14 mouse cellular contexts compared by ENCODE assay signal in the genomic region with DNA sequence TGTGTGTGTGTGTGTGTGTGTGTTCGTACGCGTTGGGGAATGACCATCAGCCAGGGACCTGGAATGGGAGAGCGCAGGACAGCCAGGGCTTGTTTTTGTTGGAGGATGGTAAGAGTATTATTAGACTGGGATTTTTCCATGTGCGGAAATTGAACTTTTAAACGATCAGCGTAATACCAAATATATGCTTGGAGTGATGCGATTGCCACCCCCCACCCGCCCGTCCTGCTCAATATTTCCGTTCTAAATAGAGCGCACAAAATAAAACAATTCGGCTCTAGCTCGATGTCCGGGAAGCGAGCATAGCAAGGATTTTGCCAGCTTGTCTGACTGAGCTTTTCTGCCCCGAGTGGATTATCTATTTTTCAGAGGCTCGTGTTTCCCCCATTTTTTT. TPM values are rescaled to one million over a fixed set of nuclear protein-coding genes. Genes with fewer than 3 reads are reported as not detected.
DNase-seq lines count a peak whose midpoint lies in the region; ATAC-seq and TF ChIP-seq lines count a peak whose summit lies in the region.
"Had no signal": no experiment of that assay in that cellular context is flagged by ENCODE, and none has a peak within 500 bp of the region (broad histone marks: within the 10 kb centered on the region; RNA-seq: fewer than 3 reads in every experiment).

No protein-coding gene starts in this region.

- TF ChIP-seq CTCF in cerebellum, adult 2 months (IDR thresholded peaks at IDR 0.05; ENCODE audit: borderline replicate concordance, insufficient read depth, low read depth, low read length) = no peak

- DNase-seq in cerebellum, adult 2 months = no peak
- DNase-seq in cerebellum, postnatal 36 days = no peak
- no peak for DNase-seq in testis, postnatal 14 days (ENCODE audit: low spot score)
- DNase-seq in adrenal gland, postnatal 10 days = no peak
- no peak for DNase-seq in layer of hippocampus, postnatal 36 days
- DNase-seq: gastrocnemius, postnatal 10 days; heart, postnatal 4 days; kidney, postnatal 36 days; liver, embryonic 13.5 days had no signal

- no peak overlapping the region for H3K4me2 ChIP-seq in embryonic facial prominence, embryonic 15.5 days (replicated peaks)
- peak overlapping the region; percentile 55 for H3K4me2 ChIP-seq in hindbrain, embryonic 15.5 days
- H3K4me2 ChIP-seq in midbrain, embryonic 15.5 days = peak overlapping the region; percentile 57
- H3K4me2 ChIP-seq: liver, embryonic 13.5 days had no signal

- H3K4me3 ChIP-seq in cerebellum, adult 2 months (replicated peaks; ENCODE audit: insufficient read depth, low read depth, low read length) = peak overlapping the region; percentile 98
- H3K4me3 ChIP-seq in embryonic facial prominence, embryonic 15.5 days (replicated peaks) = peak overlapping the region; percentile 44; the same call in 1 of the 2 replicates
- H3K4me3 ChIP-seq in hindbrain, embryonic 15.5 days = peak overlapping the region; percentile 55
- H3K4me3 ChIP-seq in midbrain, embryonic 15.5 days = peak overlapping the region; percentile 48

- no peaks in the 10 kb centered on the region for H3K36me3 ChIP-seq in embryonic facial prominence, embryonic 15.5 days
- no peaks in the 10 kb centered on the region for H3K36me3 ChIP-seq in hindbrain, embryonic 15.5 days
- no peaks in the 10 kb centered on the region for H3K36me3 ChIP-seq in midbrain, embryonic 15.5 days (replicated peaks)
- H3K36me3 ChIP-seq: liver, embryonic 13.5 days had no signal

- 0 out of 2 replicates have a peak, but pooled peaks have one; percentile 17 for TF ChIP-seq POLR2A in cerebellum, adult 2 months (IDR thresholded peaks at IDR 0.05; ENCODE audit: borderline replicate concordance, insufficient read depth, low read length)

- no peak for ATAC-seq in embryonic facial prominence, embryonic 15.5 days (ENCODE audit: insufficient number of reproducible peaks, low FRiP score, low TSS enrichment, low read depth)
- ATAC-seq in hindbrain, embryonic 15.5 days (ENCODE audit: low FRiP score, low read depth) = no peak
- no peak for ATAC-seq in midbrain, embryonic 15.5 days (replicated peaks)

- no peaks in the 10 kb centered on the region for H3K9me3 ChIP-seq in embryonic facial prominence, embryonic 15.5 days (replicated peaks)
- H3K9me3 ChIP-seq in hindbrain, embryonic 15.5 days = no peaks in the 10 kb centered on the region
- no peaks in the 10 kb centered on the region for H3K9me3 ChIP-seq in midbrain, embryonic 15.5 days
- H3K9me3 ChIP-seq: liver, embryonic 13.5 days had no signal

- no peaks in the 10 kb centered on the region; the same call in 1 of the 2 replicates for H3K4me1 ChIP-seq in cerebellum, adult 2 months (ENCODE audit: control insufficient read depth, insufficient read depth, low read length)
- peaks cover 36% of the 10 kb centered on the region for H3K4me1 ChIP-seq in embryonic facial prominence, embryonic 15.5 days
- H3K4me1 ChIP-seq in hindbrain, embryonic 15.5 days (replicated peaks) = peaks cover 15% of the 10 kb centered on the region
- H3K4me1 ChIP-seq in midbrain, embryonic 15.5 days = peaks cover 14% of the 10 kb centered on the region

- H3K27ac ChIP-seq in cerebellum, adult 2 months (ENCODE audit: insufficient read depth, low read length) = peak overlapping the region; percentile 98
- no peak overlapping the region for H3K27ac ChIP-seq in embryonic facial prominence, embryonic 15.5 days (replicated peaks)
- peak overlapping the region; percentile 97 for H3K27ac ChIP-seq in hindbrain, embryonic 15.5 days (replicated peaks)
- peak overlapping the region; percentile 96 for H3K27ac ChIP-seq in midbrain, embryonic 15.5 days
- H3K27ac ChIP-seq: liver, embryonic 13.5 days had no signal

- under 1% methylated on average over 18 of the region's 18 CpGs for WGBS in cerebellum, adult 2 months
- WGBS in embryonic facial prominence, embryonic 15.5 days = 1% methylated on average over 18 of the region's 18 CpGs
- WGBS in hindbrain, embryonic 15.5 days = under 1% methylated on average over 18 of the region's 18 CpGs
- 1% methylated on average over 18 of the region's 18 CpGs for WGBS in midbrain, embryonic 15.5 days

- H3K27me3 ChIP-seq in cerebellum, adult 2 months (ENCODE audit: control insufficient read depth, insufficient read depth, low read length) = no peaks in the 10 kb centered on the region
- H3K27me3 ChIP-seq in embryonic facial prominence, embryonic 15.5 days = peaks cover 93% of the 10 kb centered on the region
- peaks cover 28% of the 10 kb centered on the region for H3K27me3 ChIP-seq in hindbrain, embryonic 15.5 days
- H3K27me3 ChIP-seq in midbrain, embryonic 15.5 days (replicated peaks) = peaks cover 22% of the 10 kb centered on the region

- H3K9ac ChIP-seq in embryonic facial prominence, embryonic 15.5 days = no peak overlapping the region
- peak overlapping the region; percentile 59 for H3K9ac ChIP-seq in hindbrain, embryonic 15.5 days
- peak overlapping the region; percentile 56 for H3K9ac ChIP-seq in midbrain, embryonic 15.5 days
- H3K9ac ChIP-seq: liver, embryonic 13.5 days had no signal

RNA-seq across cellular contexts. Expression of gene Zic2, which starts 1.6 kb away (rescaled TPM):
- 157 and 186 TPM in 2 replicates for polyA plus RNA-seq in cerebellum, adult 2 months (2012; rRNA removed)
- polyA plus RNA-seq in embryonic facial prominence, embryonic 15.5 days (2015; fragmentation: Nextera tagmentation; extraction: Ambion mirVana) = 0.09 and 0.32 TPM in 2 replicates
- 11.6 and 12.9 TPM in 2 replicates for polyA plus RNA-seq in hindbrain, embryonic 15.5 days (2015; fragmentation: Nextera tagmentation; extraction: Ambion mirVana)
- polyA plus RNA-seq in midbrain, embryonic 15.5 days (2015; fragmentation: Nextera tagmentation; extraction: Ambion mirVana) = 9.6 and 9.9 TPM in 2 replicates
- under 1 TPM; 0.15 to 0.21 TPM for total RNA-seq in adrenal gland, postnatal 10 days (2021)
- 10 to 100 TPM; 17.3 to 19.5 TPM for total RNA-seq in layer of hippocampus, postnatal 36 days (2021)
- total RNA-seq: gastrocnemius, postnatal 10 days; heart, postnatal 4 days; megakaryocyte-erythroid progenitor cell, adult 5-6 weeks had no signal
- polyA plus RNA-seq: liver, embryonic 13.5 days; stomach, embryonic 14.5 days had no signal

RNA-seq across cellular contexts. Expression of gene Zic5, which starts 11.3 kb away (rescaled TPM):
- 27.5 and 30.4 TPM in 2 replicates for polyA plus RNA-seq in cerebellum, adult 2 months (2012; rRNA removed)
- polyA plus RNA-seq in embryonic facial prominence, embryonic 15.5 days (2015; fragmentation: Nextera tagmentation; extraction: Ambion mirVana) = 0.09 and 0.89 TPM in 2 replicates
- 13.8 and 17.9 TPM in 2 replicates for polyA plus RNA-seq in hindbrain, embryonic 15.5 days (2015; fragmentation: Nextera tagmentation; extraction: Ambion mirVana)
- 13.0 and 14.0 TPM in 2 replicates for polyA plus RNA-seq in midbrain, embryonic 15.5 days (2015; fragmentation: Nextera tagmentation; extraction: Ambion mirVana)
- total RNA-seq in adrenal gland, postnatal 10 days (2021) = not detected
- total RNA-seq in layer of hippocampus, postnatal 36 days (2021) = 1 to 10 TPM; 2.3 to 4.6 TPM
- total RNA-seq: gastrocnemius, postnatal 10 days; heart, postnatal 4 days; megakaryocyte-erythroid progenitor cell, adult 5-6 weeks had no signal
- polyA plus RNA-seq: stomach, embryonic 14.5 days had no signal

RNA-seq across cellular contexts. Expression of gene Gm10837, which starts 13.6 kb away (rescaled TPM):
- polyA plus RNA-seq in cerebellum, adult 2 months (2012; rRNA removed) = 2.7 TPM in 2 replicates
- not detected in 2 replicates for polyA plus RNA-seq in embryonic facial prominence, embryonic 15.5 days (2015; fragmentation: Nextera tagmentation; extraction: Ambion mirVana)
- polyA plus RNA-seq in hindbrain, embryonic 15.5 days (2015; fragmentation: Nextera tagmentation; extraction: Ambion mirVana) = 0.50 and 0.64 TPM in 2 replicates
- polyA plus RNA-seq in midbrain, embryonic 15.5 days (2015; fragmentation: Nextera tagmentation; extraction: Ambion mirVana) = 0.51 and 0.77 TPM in 2 replicates
- not detected for total RNA-seq in adrenal gland, postnatal 10 days (2021)
- not detected for total RNA-seq in layer of hippocampus, postnatal 36 days (2021)
- total RNA-seq: gastrocnemius, postnatal 10 days; heart, postnatal 4 days; megakaryocyte-erythroid progenitor cell, adult 5-6 weeks had no signal
- polyA plus RNA-seq: liver, embryonic 13.5 days; stomach, embryonic 14.5 days had no signal

RNA-seq across cellular contexts. Expression of gene Gm5089, which starts 25.9 kb away (rescaled TPM):
- polyA plus RNA-seq in cerebellum, adult 2 months (2012; rRNA removed) = 0.49 TPM in 2 replicates
- 0.08 TPM in 1 of 2 replicates, not detected in the other for polyA plus RNA-seq in embryonic facial prominence, embryonic 15.5 days (2015; fragmentation: Nextera tagmentation; extraction: Ambion mirVana)
- polyA plus RNA-seq in hindbrain, embryonic 15.5 days (2015; fragmentation: Nextera tagmentation; extraction: Ambion mirVana) = 2.4 and 2.7 TPM in 2 replicates
- 0.91 and 1.1 TPM in 2 replicates for polyA plus RNA-seq in midbrain, embryonic 15.5 days (2015; fragmentation: Nextera tagmentation; extraction: Ambion mirVana)
- not detected for total RNA-seq in adrenal gland, postnatal 10 days (2021)
- under 1 TPM; 0.27 to 0.68 TPM for total RNA-seq in layer of hippocampus, postnatal 36 days (2021)
- total RNA-seq: gastrocnemius, postnatal 10 days; heart, postnatal 4 days; megakaryocyte-erythroid progenitor cell, adult 5-6 weeks had no signal
- polyA plus RNA-seq: liver, embryonic 13.5 days; stomach, embryonic 14.5 days had no signal

RNA-seq across cellular contexts. Expression of gene Pcca, which starts 57.3 kb away (rescaled TPM):
- 68.3 and 84.5 TPM in 2 replicates for polyA plus RNA-seq in cerebellum, adult 2 months (2012; rRNA removed)
- 20.3 and 22.0 TPM in 2 replicates for polyA plus RNA-seq in embryonic facial prominence, embryonic 15.5 days (2015; fragmentation: Nextera tagmentation; extraction: Ambion mirVana)
- 29.0 and 30.2 TPM in 2 replicates for polyA plus RNA-seq in hindbrain, embryonic 15.5 days (2015; fragmentation: Nextera tagmentation; extraction: Ambion mirVana)
- 26.7 and 27.0 TPM in 2 replicates for polyA plus RNA-seq in midbrain, embryonic 15.5 days (2015; fragmentation: Nextera tagmentation; extraction: Ambion mirVana)
- total RNA-seq in adrenal gland, postnatal 10 days (2021) = 100 to 1,000 TPM; 167 to 170 TPM
- total RNA-seq in layer of hippocampus, postnatal 36 days (2021) = 10 to 100 TPM; 36.1 to 52.2 TPM

Comparison
In these comparisons a context has a peak if more than half of its experiments do, and no peak if none do; other contexts are left out.
1. H3K4me3 ChIP-seq: peak in every context shown above with its lines; median percentile 98 in cerebellum, adult 2 months; 55 in hindbrain, embryonic 15.5 days; 48 in midbrain, embryonic 15.5 days; 44 in embryonic facial prominence, embryonic 15.5 days.
2. RNA of gene Zic2, which starts 1.6 kb away (polyA plus RNA-seq): 157 to 186 TPM in cerebellum, adult 2 months; 11.6 to 12.9 TPM in hindbrain, embryonic 15.5 days, 9.6 to 9.9 TPM in midbrain, embryonic 15.5 days and 0.09 to 0.32 TPM in embryonic facial prominence, embryonic 15.5 days; every median in the first group is over 10 times any median in the second.